Mouse (Mus musculus) adrenal gland, adult (tissue): ENCODE results near the gene Gm21865.
"Not testable (repeated sequence)": the region's sequence is repeated elsewhere in the genome, so short reads cannot be mapped to it uniquely, and the experiment has no call there.

Experiments used
- DNase-seq, 2 experiments: peaks; one replicate each; pipeline ENCODE4 v3.0.0; 2022 to 2023; ENCODE audit warnings: low spot score in 1 of 2; ENCODE audit not compliant: inconsistent age in 2 of 2

The Gm21865 gene

DNA sequence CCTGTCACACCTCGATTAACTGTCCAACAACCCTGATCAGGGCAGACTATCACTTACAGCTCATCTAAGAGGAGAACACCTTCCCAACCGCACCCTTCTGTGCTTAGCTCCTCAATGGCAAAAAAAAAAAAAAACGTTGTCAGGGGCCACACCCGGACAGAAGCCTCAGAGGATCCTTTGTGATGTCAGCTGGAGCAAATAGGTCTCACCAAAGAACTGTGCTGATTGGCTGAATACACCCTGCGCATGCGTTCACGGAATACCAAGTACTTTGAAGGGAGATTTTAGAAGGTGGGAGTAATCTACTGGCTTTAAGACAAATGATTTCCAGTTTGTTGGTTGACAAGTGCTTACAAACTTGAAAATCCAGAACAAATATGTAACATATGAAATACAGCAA, at the start of gene Gm21865:
Gene Gm21865 (minus strand): TSS at position 101 of the 400 bp plus-strand sequence.
- not testable (repeated sequence) for DNase-seq
